Mouse (Mus musculus): ENCODE measurements around the gene A1cf. TPM values are rescaled to one million over a fixed set of nuclear protein-coding genes. Genes with fewer than 3 reads are reported as not detected.
A peak's percentile ranks its signal among the peaks of the same experiment; 100 is the strongest.

Gene A1cf
- polyA plus RNA-seq (2015; fragmentation: Nextera tagmentation; extraction: Ambion mirVana), result 8.8 and 11.5 TPM in 2 replicates

GRCm38 (mm10) chr19:31868521-31868920 is at the start of gene A1cf:
Gene A1cf (plus strand): TSS chr19:31868764.
- ATAC-seq (peak; percentile 83), DNase-seq (no peak)
- Histone ChIP-seq H3K9me3 (ENCODE audit: low read length) (no peaks in the 10 kb centered on the region), H3K4me2 (ENCODE audit: low read depth, low read length) (peak within 1 kb of the TSS; percentile 56), H3K27me3 (ENCODE audit: insufficient read depth, low read length) (no peaks in the 10 kb centered on the region), H3K4me1 (ENCODE audit: insufficient read depth) (no peaks in the 10 kb centered on the region), H3K36me3 (replicated peaks; ENCODE audit: insufficient read depth, low read length) (no peaks in the 10 kb centered on the region), H3K27ac (ENCODE audit: low read depth) (peak within 1 kb of the TSS; percentile 84), H3K4me3 (ENCODE audit: low read depth, low read length) (peak within 1 kb of the TSS; percentile 49), H3K9ac (replicated peaks) (peak within 1 kb of the TSS; percentile 62)
- 55% methylated on average over 7 of the region's 7 CpGs for WGBS (ENCODE audit: insufficient replicate concordance)
- TF ChIP-seq CTCF (IDR thresholded peaks at IDR 0.05; ENCODE audit: low read depth) (no peak), EP300 (IDR thresholded peaks at IDR 0.05; ENCODE audit: low read depth) (peak; percentile 47; the same call in 1 of the 2 replicates)

GRCm38 (mm10) chr19:31834250-31834649 is 34.3 kb upstream of the A1cf start:
- no peak for DNase-seq
- Histone ChIP-seq H3K9me3 (ENCODE audit: low read length) (no peaks in the 10 kb centered on the region), H3K9ac (replicated peaks) (no peak overlapping the region), H3K4me3 (ENCODE audit: low read depth, low read length) (no peak overlapping the region), H3K27ac (ENCODE audit: low read depth) (no peak overlapping the region), H3K4me1 (ENCODE audit: insufficient read depth) (no peaks in the 10 kb centered on the region), H3K36me3 (replicated peaks; ENCODE audit: insufficient read depth, low read length) (no peaks in the 10 kb centered on the region), H3K4me2 (ENCODE audit: low read depth, low read length) (no peak overlapping the region), H3K27me3 (ENCODE audit: insufficient read depth, low read length) (no peaks in the 10 kb centered on the region)
- ATAC-seq, result no peak
- TF ChIP-seq EP300 (IDR thresholded peaks at IDR 0.05; ENCODE audit: low read depth) (no peak), CTCF (IDR thresholded peaks at IDR 0.05; ENCODE audit: low read depth) (no peak)
- 68% methylated on average over 5 of the region's 5 CpGs for WGBS (ENCODE audit: insufficient replicate concordance)

- no peak for ATAC-seq
- no peak overlapping the region for H3K4me2 ChIP-seq (ENCODE audit: low read depth, low read length)
- no peak for DNase-seq
- no peaks in the 10 kb centered on the region for H3K36me3 ChIP-seq (replicated peaks; ENCODE audit: insufficient read depth, low read length)
- H3K4me1 ChIP-seq (ENCODE audit: insufficient read depth), result no peaks in the 10 kb centered on the region
- H3K27ac ChIP-seq (ENCODE audit: low read depth), result no peak overlapping the region
- no peak overlapping the region for H3K9ac ChIP-seq (replicated peaks)
- no peak overlapping the region for H3K4me3 ChIP-seq (ENCODE audit: low read depth, low read length)
- H3K27me3 ChIP-seq (ENCODE audit: insufficient read depth, low read length), result no peaks in the 10 kb centered on the region
- 50% methylated on average over 3 of the region's 3 CpGs for WGBS (ENCODE audit: insufficient replicate concordance)
- no peaks in the 10 kb centered on the region for H3K9me3 ChIP-seq (ENCODE audit: low read length)
- TF ChIP-seq EP300 (IDR thresholded peaks at IDR 0.05; ENCODE audit: low read depth) (no peak), CTCF (IDR thresholded peaks at IDR 0.05; ENCODE audit: low read depth) (peak; percentile 35)
Observed at GRCm38 (mm10) chr19:31861909-31862308, 6.7 kb upstream of the A1cf start.

- no peaks in the 10 kb centered on the region for H3K27me3 ChIP-seq (ENCODE audit: insufficient read depth, low read length)
- no peak for DNase-seq
- no peak for ATAC-seq
- no peaks in the 10 kb centered on the region for H3K4me1 ChIP-seq (ENCODE audit: insufficient read depth)
- no peak overlapping the region for H3K27ac ChIP-seq (ENCODE audit: low read depth)
- 62% methylated on average over 6 of the region's 6 CpGs for WGBS (ENCODE audit: insufficient replicate concordance)
- H3K4me2 ChIP-seq (ENCODE audit: low read depth, low read length), result no peak overlapping the region
- no peak overlapping the region for H3K9ac ChIP-seq (replicated peaks)
- TF ChIP-seq EP300 (IDR thresholded peaks at IDR 0.05; ENCODE audit: low read depth) (no peak), CTCF (IDR thresholded peaks at IDR 0.05; ENCODE audit: low read depth) (peak; percentile 28; the same call in 1 of the 2 replicates)
- H3K4me3 ChIP-seq (ENCODE audit: low read depth, low read length), result no peak overlapping the region
- no peaks in the 10 kb centered on the region for H3K36me3 ChIP-seq (replicated peaks; ENCODE audit: insufficient read depth, low read length)
- no peaks in the 10 kb centered on the region for H3K9me3 ChIP-seq (ENCODE audit: low read length)
Observed at GRCm38 (mm10) chr19:31862512-31863249, 5.9 kb upstream of the A1cf start.

DNA sequence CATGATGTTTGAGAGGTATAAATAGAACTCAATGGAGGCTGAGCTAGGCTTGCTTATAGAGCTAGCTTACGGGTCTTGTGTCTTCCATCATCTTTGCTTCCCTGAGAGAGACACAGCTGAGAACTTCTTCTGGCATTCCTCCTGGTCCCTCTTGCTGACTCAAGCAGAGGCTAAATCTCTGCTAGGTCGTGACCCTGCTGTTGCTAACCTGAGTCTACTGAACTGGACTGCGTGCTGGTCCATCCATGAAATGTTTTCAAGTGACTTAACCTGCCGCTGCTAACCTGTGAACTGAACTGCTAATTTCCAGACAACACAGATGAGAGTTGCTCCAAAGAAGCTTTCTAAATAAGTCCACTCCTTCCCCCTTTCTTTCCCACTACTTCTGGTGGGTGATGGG is 3.1 kb upstream of the A1cf start:
- H3K27ac ChIP-seq (ENCODE audit: low read depth), result no peak overlapping the region
- ATAC-seq, result no peak
- no peak for DNase-seq
- H3K9ac ChIP-seq (replicated peaks), result no peak overlapping the region
- no peak overlapping the region for H3K4me3 ChIP-seq (ENCODE audit: low read depth, low read length)
- H3K36me3 ChIP-seq (replicated peaks; ENCODE audit: insufficient read depth, low read length), result no peaks in the 10 kb centered on the region
- no peaks in the 10 kb centered on the region for H3K27me3 ChIP-seq (ENCODE audit: insufficient read depth, low read length)
- TF ChIP-seq EP300 (IDR thresholded peaks at IDR 0.05; ENCODE audit: low read depth) (no peak), CTCF (IDR thresholded peaks at IDR 0.05; ENCODE audit: low read depth) (no peak)
- no peaks in the 10 kb centered on the region for H3K9me3 ChIP-seq (ENCODE audit: low read length)
- no peaks in the 10 kb centered on the region for H3K4me1 ChIP-seq (ENCODE audit: insufficient read depth)
- H3K4me2 ChIP-seq (ENCODE audit: low read depth, low read length), result no peak overlapping the region
- WGBS (ENCODE audit: insufficient replicate concordance), result 86% methylated on average over 4 of the region's 4 CpGs

DNA sequence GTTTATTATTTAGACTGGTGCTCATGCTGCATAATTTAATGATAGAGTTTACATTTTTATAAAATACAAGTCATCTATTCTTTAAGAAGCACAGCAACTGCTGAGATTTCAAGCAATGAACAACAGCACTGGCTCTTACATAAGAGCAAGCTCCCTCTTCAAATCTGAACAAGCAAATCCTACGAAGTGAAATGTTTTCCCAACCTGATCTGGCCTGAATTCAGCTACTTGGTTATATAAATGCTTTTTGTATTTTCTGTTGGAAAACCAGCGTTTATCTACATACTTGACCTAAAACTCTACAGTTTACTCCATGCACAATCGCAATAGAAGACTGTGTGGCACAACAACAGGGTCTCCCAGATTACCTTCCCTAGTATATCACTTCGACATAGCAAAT is 488 bp upstream of the A1cf start:
- Histone ChIP-seq H3K4me1 (ENCODE audit: insufficient read depth) (no peaks in the 10 kb centered on the region), H3K9me3 (ENCODE audit: low read length) (no peaks in the 10 kb centered on the region), H3K36me3 (replicated peaks; ENCODE audit: insufficient read depth, low read length) (no peaks in the 10 kb centered on the region), H3K27ac (ENCODE audit: low read depth) (peak overlapping the region; percentile 76), H3K27me3 (ENCODE audit: insufficient read depth, low read length) (no peaks in the 10 kb centered on the region), H3K4me3 (ENCODE audit: low read depth, low read length) (no peak overlapping the region), H3K9ac (replicated peaks) (no peak overlapping the region), H3K4me2 (ENCODE audit: low read depth, low read length) (peak overlapping the region; percentile 47)
- ATAC-seq, result no peak
- no peak for TF ChIP-seq EP300 (IDR thresholded peaks at IDR 0.05; ENCODE audit: low read depth)
- WGBS (ENCODE audit: insufficient replicate concordance), result 53% methylated on average over 4 of the region's 4 CpGs
- DNase-seq, result no peak

Measured in liver, postnatal 0 days (tissue).